Mouse (Mus musculus) forebrain, embryonic 10.5 days (tissue): Measurements from ENCODE around the gene Vsx2. TPM values are rescaled to one million over a fixed set of nuclear protein-coding genes. Genes with fewer than 3 reads are reported as not detected.

Source experiments
- DNase-seq: peaks from one replicate; pipeline ENCODE4 v3.0.0-alpha.2; 2017; ENCODE audit warnings: low spot score; ENCODE audit errors: extremely low spot score
- H3K27ac ChIP-seq: fragments of 300-500 bp; sonication (generic); 2 replicates; pipeline ENCODE4 v1.5.1; 2016; ENCODE audit warnings: mild to moderate bottlenecking
- H3K27me3 ChIP-seq: fragments of 300-500 bp; sonication (generic); 2 replicates; pipeline ENCODE4 v1.6.1; 2016; ENCODE audit warnings: mild to moderate bottlenecking; ENCODE audit not compliant: poor library complexity, severe bottlenecking
- H3K36me3 ChIP-seq: fragments of 300-500 bp; sonication (generic); replicated peaks from 2 replicates; pipeline ENCODE4 v1.6.1; 2016; ENCODE audit warnings: mild to moderate bottlenecking, moderate library complexity
- H3K4me1 ChIP-seq: fragments of 300-500 bp; sonication (generic); 2 replicates; pipeline ENCODE4 v1.6.1; 2016
- H3K4me3 ChIP-seq: fragments of 300-500 bp; sonication (generic); 2 replicates; pipeline ENCODE4 v1.5.1; 2016; ENCODE audit warnings: mild to moderate bottlenecking, moderate library complexity
- H3K9me3 ChIP-seq: fragments of 300-500 bp; sonication (generic); 2 replicates; pipeline ENCODE4 v1.6.1; 2016; ENCODE audit warnings: mild to moderate bottlenecking, moderate library complexity
- WGBS: fragments of 180-500 bp; shearing (Covaris S2); methylation state at CpG from one replicate; pipeline ENCODE4 v1.1.7; 2016; 5-methylcytosine and 5-hydroxymethylcytosine counted together
- polyA plus RNA-seq: library from polyadenylated mRNA; unstranded; fragments of >200 nt; fragmentation: Nextera tagmentation; extraction: Ambion mirVana; gene quantifications from 2 replicates; pipeline ENCODE4 v1.2.1, GENCODE M21; 2016

The Vsx2 gene
- polyA plus RNA-seq, 1 experiment from 2014 or later = 1.2 TPM

- peaks cover 17% of the 10 kb centered on the region for H3K4me1 ChIP-seq
- WGBS = 1% methylated on average over 9 of the region's 9 CpGs
- peak overlapping the region; percentile 70 for H3K27ac ChIP-seq
- H3K27me3 ChIP-seq = peaks cover 34% of the 10 kb centered on the region
- H3K36me3 ChIP-seq = no peaks in the 10 kb centered on the region
- no peaks in the 10 kb centered on the region for H3K9me3 ChIP-seq
- H3K4me3 ChIP-seq = peak overlapping the region; percentile 33
- peak; percentile 17 for DNase-seq
Measured at GRCm38 (mm10) chr12:84625116-84625515, 55.6 kb downstream of the Vsx2 start.

- no peak overlapping the region for H3K27ac ChIP-seq
- H3K4me3 ChIP-seq = no peak overlapping the region
- no peaks in the 10 kb centered on the region for H3K36me3 ChIP-seq
- no peaks in the 10 kb centered on the region for H3K9me3 ChIP-seq
- 83% methylated on average over 3 of the region's 3 CpGs for WGBS
- no peak for DNase-seq
- H3K27me3 ChIP-seq = peaks cover 2% of the 10 kb centered on the region; the same call in 1 of the 2 replicates
- H3K4me1 ChIP-seq = no peaks in the 10 kb centered on the region
Measured at GRCm38 (mm10) chr12:84631867-84632266, 62.3 kb downstream of the Vsx2 start.

GRCm38 (mm10) chr12:84640253-84640652 lies 70.7 kb downstream of the Vsx2 start:
- H3K4me1 ChIP-seq = peaks cover 21% of the 10 kb centered on the region
- peaks cover 58% of the 10 kb centered on the region for H3K27me3 ChIP-seq
- 6% methylated on average over 6 of the region's 6 CpGs for WGBS

GRCm38 (mm10) chr12:84640654-84641053 lies 71.1 kb downstream of the Vsx2 start, which contains the start of gene Vrtn:
Gene Vrtn, plus strand, starts transcription at chr12:84641019.
- Histone ChIP-seq H3K36me3 (no peaks in the 10 kb centered on the region), H3K27me3 (peaks cover 59% of the 10 kb centered on the region), H3K9me3 (no peaks in the 10 kb centered on the region), H3K4me3 (peak within 1 kb of the TSS; percentile 23; the same call in 1 of the 2 replicates), H3K4me1 (peaks cover 21% of the 10 kb centered on the region), H3K27ac (no peak within 1 kb of the TSS)
- 2% methylated on average over 9 of the region's 9 CpGs for WGBS
- DNase-seq = no peak

More at GRCm38 (mm10) chr12:84640253-84640652, 70.7 kb downstream of the Vsx2 start:
- Histone ChIP-seq H3K36me3 (no peaks in the 10 kb centered on the region), H3K27ac (no peak overlapping the region), H3K9me3 (no peaks in the 10 kb centered on the region), H3K4me3 (no peak overlapping the region)
- DNase-seq = no peak

Other genes with a start within 250 kb of the Vsx2 start
- gene Coq6, start 208.1 kb upstream of the Vsx2 start, polyA plus RNA-seq = 46.8 and 49.2 TPM in 2 replicates
- 4.7 and 5.6 TPM in 2 replicates for gene Fam161b, start 207.9 kb upstream of the Vsx2 start, polyA plus RNA-seq
- 9.9 and 10.3 TPM in 2 replicates for gene Entpd5, start 160.7 kb upstream of the Vsx2 start, polyA plus RNA-seq
- 0.92 and 0.98 TPM in 2 replicates for gene Bbof1, start 160.7 kb upstream of the Vsx2 start, polyA plus RNA-seq
- 23.9 and 25.6 TPM in 2 replicates for gene Rnf113a2, start 152.6 kb upstream of the Vsx2 start, polyA plus RNA-seq
- 15.0 and 16.2 TPM in 2 replicates for gene Aldh6a1, start 118.8 kb upstream of the Vsx2 start, polyA plus RNA-seq
- 31.1 and 33.5 TPM in 2 replicates for gene Lin52, start 118.3 kb upstream of the Vsx2 start, polyA plus RNA-seq
- 12.7 and 12.8 TPM in 2 replicates for gene Abcd4, start 47.7 kb downstream of the Vsx2 start, polyA plus RNA-seq
- gene Vrtn, start 71.3 kb downstream of the Vsx2 start, polyA plus RNA-seq = not detected in 2 replicates
- gene Syndig1l, start 129.1 kb downstream of the Vsx2 start, polyA plus RNA-seq = 0.10 and 0.15 TPM in 2 replicates
- gene Npc2, start 203.4 kb downstream of the Vsx2 start, polyA plus RNA-seq = 62.7 and 66.0 TPM in 2 replicates
- gene Isca2, start 203.5 kb downstream of the Vsx2 start, polyA plus RNA-seq = 151 and 152 TPM in 2 replicates